Comparison of ENCODE assay signal across 14 mouse cellular contexts in the genomic region with DNA sequence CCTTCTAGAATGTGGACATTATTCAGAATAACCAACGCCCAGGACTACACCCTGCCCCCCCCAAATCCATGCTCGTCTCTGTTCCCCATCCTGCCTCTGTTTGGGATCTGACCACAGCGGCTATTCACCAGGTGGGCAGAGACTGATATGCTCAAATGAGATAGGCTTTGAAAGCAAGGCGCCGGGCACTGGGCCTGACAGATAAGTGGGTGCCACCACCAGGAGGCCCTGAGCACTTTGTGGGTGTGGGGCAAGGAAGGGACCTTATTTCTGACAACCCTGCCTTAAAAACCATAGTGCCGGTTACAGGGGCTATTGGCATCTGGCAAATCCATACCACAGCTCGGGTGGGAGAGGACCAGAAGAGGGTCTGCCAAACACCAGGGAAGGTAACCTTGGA. TPM values are rescaled to one million over a fixed set of nuclear protein-coding genes. Genes with fewer than 3 reads are reported as not detected.
DNase-seq lines count a peak whose midpoint lies in the region; ATAC-seq and TF ChIP-seq lines count a peak whose summit lies in the region.
"Had no signal": no experiment of that assay in that cellular context is flagged by ENCODE, and none has a peak within 500 bp of the region (broad histone marks: within the 10 kb centered on the region; RNA-seq: fewer than 3 reads in every experiment).

No protein-coding gene starts in this region.

- H3K4me1 ChIP-seq in spleen, adult 2 months (ENCODE audit: control insufficient read depth, insufficient read depth, insufficient read length), result peaks cover 31% of the 10 kb centered on the region; the same call in 1 of the 2 replicates
- peaks cover 32% of the 10 kb centered on the region for H3K4me1 ChIP-seq in limb, embryonic 15.5 days
- peaks cover 18% of the 10 kb centered on the region for H3K4me1 ChIP-seq in forebrain, embryonic 16.5 days (replicated peaks; ENCODE audit: control insufficient read depth, insufficient read depth, low read length)

- H3K9me3 ChIP-seq in limb, embryonic 15.5 days, result no peaks in the 10 kb centered on the region
- no peaks in the 10 kb centered on the region for H3K9me3 ChIP-seq in forebrain, embryonic 16.5 days (ENCODE audit: control insufficient read depth, low read length)

- no peak for DNase-seq in spleen, adult 2 months (ENCODE audit: low read depth in 1 of 2, low spot score in 2 of 2)
- no peak for DNase-seq in spleen, adult 12 weeks (ENCODE audit: low spot score)
- peak; percentile 81 for DNase-seq in c-Kit-positive CD71-positive TER-119-negative erythroid progenitor cells, embryonic 14.5 days (ENCODE audit: low read depth)
- DNase-seq in ovary, adult 18-20 months (ENCODE audit: low spot score), result no peak
- DNase-seq in embryo, embryonic 10.5 days (ENCODE audit: low spot score), result no peak
- DNase-seq: cerebellum, adult 2 months; heart, postnatal 14 days; lung, embryonic 14.5 days; right cerebral cortex, postnatal 14 days had no signal

- no peak overlapping the region for H3K4me3 ChIP-seq in spleen, adult 2 months (ENCODE audit: extremely low read depth, insufficient read depth, insufficient read length)
- no peak overlapping the region for H3K4me3 ChIP-seq in limb, embryonic 15.5 days
- H3K4me3 ChIP-seq in forebrain, embryonic 16.5 days (replicated peaks; ENCODE audit: low read length), result no peak overlapping the region

- H3K27me3 ChIP-seq in spleen, adult 2 months (ENCODE audit: control insufficient read depth, insufficient read depth, low read length), result no peaks in the 10 kb centered on the region
- no peaks in the 10 kb centered on the region for H3K27me3 ChIP-seq in limb, embryonic 15.5 days
- H3K27me3 ChIP-seq in forebrain, embryonic 16.5 days (replicated peaks; ENCODE audit: control insufficient read depth, insufficient read depth, low read length), result no peaks in the 10 kb centered on the region

- no peak overlapping the region for H3K4me2 ChIP-seq in limb, embryonic 15.5 days
- H3K4me2 ChIP-seq in forebrain, embryonic 16.5 days (ENCODE audit: low read length), result no peak overlapping the region
- H3K4me2 ChIP-seq: lung, embryonic 14.5 days had no signal

- peak overlapping the region; percentile 60; the same call in 1 of the 2 replicates for H3K27ac ChIP-seq in spleen, adult 2 months (ENCODE audit: insufficient read depth, low read length)
- H3K27ac ChIP-seq in limb, embryonic 15.5 days, result 0 out of 2 replicates have a peak overlapping the region, but pooled peaks have one; percentile 9
- no peak overlapping the region for H3K27ac ChIP-seq in forebrain, embryonic 16.5 days (ENCODE audit: low read length)
- H3K27ac ChIP-seq: kidney, postnatal 0 days had no signal

- peaks cover 3% of the 10 kb centered on the region for H3K36me3 ChIP-seq in spleen, adult 2 months (ENCODE audit: control insufficient read depth, insufficient read depth, low read length)
- H3K36me3 ChIP-seq in limb, embryonic 15.5 days, result peaks cover 21% of the 10 kb centered on the region
- H3K36me3 ChIP-seq in forebrain, embryonic 16.5 days (ENCODE audit: control insufficient read depth, insufficient read depth), result peaks cover 9% of the 10 kb centered on the region; the same call in 1 of the 2 replicates

- TF ChIP-seq POLR2A in spleen, adult 2 months (IDR thresholded peaks at IDR 0.05; ENCODE audit: low read depth, low read length), result no peak

- H3K9ac ChIP-seq in limb, embryonic 15.5 days, result no peak overlapping the region
- no peak overlapping the region for H3K9ac ChIP-seq in forebrain, embryonic 16.5 days (replicated peaks; ENCODE audit: low read depth, low read length)

- TF ChIP-seq CTCF in spleen, adult 2 months (IDR thresholded peaks at IDR 0.05; ENCODE audit: extremely low read depth, insufficient read depth, insufficient read length, insufficient replicate concordance), result no peak

- WGBS in spleen, adult 2 months, result 53% methylated on average over 7 of the region's 7 CpGs
- WGBS in limb, embryonic 15.5 days, result 80% methylated on average over 7 of the region's 7 CpGs
- WGBS in forebrain, embryonic 16.5 days, result 87% methylated on average over 7 of the region's 7 CpGs

- no peak for ATAC-seq in limb, embryonic 15.5 days (ENCODE audit: insufficient number of reproducible peaks, low FRiP score, low TSS enrichment, low read depth)
- ATAC-seq in megakaryocyte-erythroid progenitor cell, adult 5-6 weeks (replicated peaks; ENCODE audit: low FRiP score, low TSS enrichment, poor library complexity, severe bottlenecking), result peak; percentile 75
- no peak for ATAC-seq in forebrain, embryonic 16.5 days
- ATAC-seq: inflammation-experienced regulatory T-cells, adult 6 months had no signal

RNA-seq across cellular contexts. Expression of gene Lgals1, which starts 3.8 kb away (rescaled TPM):
- 75.4 and 93.0 TPM in 2 replicates for polyA plus RNA-seq in spleen, adult 2 months (2012; rRNA removed)
- polyA plus RNA-seq in limb, embryonic 15.5 days (2015; fragmentation: Nextera tagmentation; extraction: Ambion mirVana), result 2,795 and 2,816 TPM in 2 replicates
- 54.9 and 83.9 TPM in 2 replicates for total RNA-seq in megakaryocyte-erythroid progenitor cell, adult 5-6 weeks (2014; fragmentation: Nextera tagmentation)
- 91.1 and 98.2 TPM in 2 replicates for total RNA-seq in megakaryocyte-erythroid progenitor cell, adult 5-6 weeks (2017)
- polyA plus RNA-seq in forebrain, embryonic 16.5 days (2015; fragmentation: Nextera tagmentation; extraction: Ambion mirVana), result 51.9 and 95.5 TPM in 2 replicates

RNA-seq across cellular contexts. Expression of gene Pdxp, which starts 9.0 kb away (rescaled TPM):
- 13.1 and 23.5 TPM in 2 replicates for polyA plus RNA-seq in spleen, adult 2 months (2012; rRNA removed)
- polyA plus RNA-seq in limb, embryonic 15.5 days (2015; fragmentation: Nextera tagmentation; extraction: Ambion mirVana), result 13.0 and 15.0 TPM in 2 replicates
- total RNA-seq in megakaryocyte-erythroid progenitor cell, adult 5-6 weeks (2014; fragmentation: Nextera tagmentation), result 12.7 and 22.5 TPM in 2 replicates
- total RNA-seq in megakaryocyte-erythroid progenitor cell, adult 5-6 weeks (2017), result 6.6 and 6.9 TPM in 2 replicates
- 96.4 and 102 TPM in 2 replicates for polyA plus RNA-seq in forebrain, embryonic 16.5 days (2015; fragmentation: Nextera tagmentation; extraction: Ambion mirVana)

RNA-seq across cellular contexts. Expression of gene Nol12, which starts 12.0 kb away (rescaled TPM):
- polyA plus RNA-seq in spleen, adult 2 months (2012; rRNA removed), result 14.2 TPM in 2 replicates
- 53.2 and 55.2 TPM in 2 replicates for polyA plus RNA-seq in limb, embryonic 15.5 days (2015; fragmentation: Nextera tagmentation; extraction: Ambion mirVana)
- 52.3 and 56.7 TPM in 2 replicates for total RNA-seq in megakaryocyte-erythroid progenitor cell, adult 5-6 weeks (2014; fragmentation: Nextera tagmentation)
- total RNA-seq in megakaryocyte-erythroid progenitor cell, adult 5-6 weeks (2017), result 15.3 and 31.6 TPM in 2 replicates
- polyA plus RNA-seq in forebrain, embryonic 16.5 days (2015; fragmentation: Nextera tagmentation; extraction: Ambion mirVana), result 60.4 and 64.2 TPM in 2 replicates

RNA-seq across cellular contexts. Expression of gene Sh3bp1, which starts 23.1 kb away (rescaled TPM):
- 182 and 272 TPM in 2 replicates for polyA plus RNA-seq in spleen, adult 2 months (2012; rRNA removed)
- 55.2 and 61.1 TPM in 2 replicates for polyA plus RNA-seq in limb, embryonic 15.5 days (2015; fragmentation: Nextera tagmentation; extraction: Ambion mirVana)
- 31.8 and 53.7 TPM in 2 replicates for total RNA-seq in megakaryocyte-erythroid progenitor cell, adult 5-6 weeks (2014; fragmentation: Nextera tagmentation)
- 11.4 and 11.6 TPM in 2 replicates for total RNA-seq in megakaryocyte-erythroid progenitor cell, adult 5-6 weeks (2017)
- polyA plus RNA-seq in forebrain, embryonic 16.5 days (2015; fragmentation: Nextera tagmentation; extraction: Ambion mirVana), result 4.9 and 6.0 TPM in 2 replicates

RNA-seq across cellular contexts. Expression of gene Gm49510, which starts 23.2 kb away (rescaled TPM):
- 0.12 and 0.13 TPM in 2 replicates for polyA plus RNA-seq in spleen, adult 2 months (2012; rRNA removed)
- 0.50 and 0.65 TPM in 2 replicates for polyA plus RNA-seq in limb, embryonic 15.5 days (2015; fragmentation: Nextera tagmentation; extraction: Ambion mirVana)
- not detected in 2 replicates for total RNA-seq in megakaryocyte-erythroid progenitor cell, adult 5-6 weeks (2014; fragmentation: Nextera tagmentation)
- total RNA-seq in megakaryocyte-erythroid progenitor cell, adult 5-6 weeks (2017), result 2.6 TPM in 1 of 2 replicates, not detected in the other
- polyA plus RNA-seq in forebrain, embryonic 16.5 days (2015; fragmentation: Nextera tagmentation; extraction: Ambion mirVana), result 0.19 and 0.30 TPM in 2 replicates
- total RNA-seq: heart, postnatal 14 days had no signal
- polyA plus RNA-seq: inflammation-experienced regulatory T-cells, adult 6 months had no signal

Comparison
In these comparisons a context has a peak if more than half of its experiments do, and no peak if none do; other contexts are left out.
1. RNA of gene Lgals1, which starts 3.8 kb away (polyA plus RNA-seq): 2,795 to 2,816 TPM in limb, embryonic 15.5 days; 75.4 to 93.0 TPM in spleen, adult 2 months and 51.9 to 95.5 TPM in forebrain, embryonic 16.5 days; every median in the first group is over 10 times any median in the second.